Mouse (Mus musculus) liver, postnatal 0 days (tissue): ENCODE results near the gene Rpf2. TPM values are rescaled to one million over a fixed set of nuclear protein-coding genes. Genes with fewer than 3 reads are reported as not detected.
A peak's percentile ranks its signal among the peaks of the same experiment; 100 is the strongest.

Experiments
- ATAC-seq: fragments of 200-750 bp; cut with Nextera tagmentation; 2 replicates; pipeline ENCODE4 v1.8.0; 2017; ENCODE audit warnings: mild to moderate bottlenecking, moderate library complexity
- DNase-seq: peaks from one replicate; pipeline ENCODE4 v3.0.0-alpha.2; 2016
- H3K27ac ChIP-seq: fragments of 300-500 bp; sonication (generic); 2 replicates; pipeline ENCODE4 v1.5.1; 2014; ENCODE audit warnings: antibody characterized with exemption, moderate library complexity, mild to moderate bottlenecking, low read depth
- H3K27me3 ChIP-seq: fragments of 300-500 bp; sonication (generic); 2 replicates; pipeline ENCODE4 v1.6.1; 2014; ENCODE audit warnings: low read length, control low read depth, mixed read lengths; ENCODE audit not compliant: insufficient read depth
- H3K36me3 ChIP-seq: fragments of 300-500 bp; sonication (generic); replicated peaks from 2 replicates; pipeline ENCODE4 v1.6.1; 2014; ENCODE audit warnings: mild to moderate bottlenecking, control low read depth, low read length, moderate library complexity, mixed read lengths; ENCODE audit not compliant: insufficient read depth
- H3K4me1 ChIP-seq: fragments of 300-500 bp; sonication (generic); 2 replicates; pipeline ENCODE4 v1.6.1; 2014; ENCODE audit warnings: antibody characterized with exemption, mild to moderate bottlenecking, control low read depth; ENCODE audit not compliant: insufficient read depth
- H3K4me2 ChIP-seq: fragments of 300-500 bp; sonication (generic); 2 replicates; pipeline ENCODE4 v1.6.1; 2014; ENCODE audit warnings: low read depth, mild to moderate bottlenecking, low read length, moderate library complexity, mixed read lengths
- H3K4me3 ChIP-seq: fragments of 300-500 bp; sonication (generic); 2 replicates; pipeline ENCODE4 v1.5.1; 2014; ENCODE audit warnings: low read depth, low read length
- H3K9ac ChIP-seq: fragments of 300-500 bp; sonication (generic); replicated peaks from 2 replicates; pipeline ENCODE4 v1.6.1; 2014; ENCODE audit warnings: mild to moderate bottlenecking, moderate library complexity
- H3K9me3 ChIP-seq: fragments of 300-500 bp; sonication (generic); 2 replicates; pipeline ENCODE4 v1.6.1; 2016; ENCODE audit warnings: mild to moderate bottlenecking, control low read depth, low read length, mixed read lengths
- CTCF ChIP-seq: sonication (generic); IDR thresholded peaks from 2 replicates; pipeline ENCODE4 v1.5.1; 2016; ENCODE audit warnings: antibody characterized with exemption, low read depth
- EP300 ChIP-seq: IDR thresholded peaks from 2 replicates; pipeline ENCODE4 v1.6.1; 2016; ENCODE audit warnings: antibody characterized with exemption, low read depth, mild to moderate bottlenecking
- WGBS: fragments of 180-500 bp; shearing (Covaris S2); extraction: QIAGEN DNeasy Blood & Tissue Kit; methylation state at CpG from one replicate; pipeline ENCODE4 v1.1.7; 2014; ENCODE audit not compliant: insufficient replicate concordance; 5-methylcytosine and 5-hydroxymethylcytosine counted together
- polyA plus RNA-seq: library from polyadenylated mRNA; unstranded; fragments of >200 nt; fragmentation: Nextera tagmentation; extraction: Ambion mirVana; gene quantifications from 2 replicates; pipeline ENCODE4 v1.2.1, GENCODE M21; 2015

Gene Rpf2
- polyA plus RNA-seq, 1 experiment from 2014 or later, result 24.1 TPM

DNA sequence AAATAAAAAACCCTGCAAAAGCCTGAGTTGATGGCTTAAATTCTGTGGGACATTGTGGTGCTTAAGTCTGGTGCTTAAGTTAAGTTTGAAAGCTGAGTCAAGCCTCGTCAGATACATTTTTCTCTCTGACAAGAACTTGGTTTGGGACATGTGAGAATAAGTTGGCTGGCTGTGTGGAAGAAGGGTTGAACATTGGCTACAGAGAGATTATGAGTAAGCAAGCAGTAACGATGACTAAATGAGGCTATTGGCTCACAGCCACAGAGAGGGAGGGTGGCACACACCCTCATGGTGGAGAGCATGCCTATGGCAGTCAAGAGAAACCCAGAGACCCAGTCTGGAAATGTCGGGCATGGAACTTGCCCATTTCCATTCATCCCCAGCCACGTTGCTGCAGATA lies 16.9 kb upstream of the Rpf2 start:
- DNase-seq, result no peak
- Histone ChIP-seq H3K9ac (no peak overlapping the region), H3K4me3 (no peak overlapping the region), H3K4me2 (no peak overlapping the region), H3K27ac (no peak overlapping the region), H3K27me3 (no peaks in the 10 kb centered on the region), H3K36me3 (no peaks in the 10 kb centered on the region), H3K9me3 (peaks cover 2% of the 10 kb centered on the region; the same call in 1 of the 2 replicates), H3K4me1 (peaks cover 6% of the 10 kb centered on the region; the same call in 1 of the 2 replicates)
- no peak for ATAC-seq
- TF ChIP-seq CTCF (no peak), EP300 (no peak)
- 77% methylated on average over 4 of the region's 4 CpGs for WGBS

- WGBS, result 85% methylated on average over 6 of the region's 6 CpGs
- ATAC-seq (no peak), DNase-seq (no peak)
- Histone ChIP-seq H3K36me3 (no peaks in the 10 kb centered on the region), H3K9me3 (peaks cover 2% of the 10 kb centered on the region; the same call in 1 of the 2 replicates), H3K27me3 (no peaks in the 10 kb centered on the region), H3K4me3 (no peak overlapping the region), H3K4me2 (no peak overlapping the region), H3K4me1 (peaks cover 9% of the 10 kb centered on the region; the same call in 1 of the 2 replicates), H3K9ac (no peak overlapping the region), H3K27ac (no peak overlapping the region)
- TF ChIP-seq CTCF (no peak), EP300 (no peak)
Measured at GRCm38 (mm10) chr10:40262200-40262599, 15.4 kb upstream of the Rpf2 start.

DNA sequence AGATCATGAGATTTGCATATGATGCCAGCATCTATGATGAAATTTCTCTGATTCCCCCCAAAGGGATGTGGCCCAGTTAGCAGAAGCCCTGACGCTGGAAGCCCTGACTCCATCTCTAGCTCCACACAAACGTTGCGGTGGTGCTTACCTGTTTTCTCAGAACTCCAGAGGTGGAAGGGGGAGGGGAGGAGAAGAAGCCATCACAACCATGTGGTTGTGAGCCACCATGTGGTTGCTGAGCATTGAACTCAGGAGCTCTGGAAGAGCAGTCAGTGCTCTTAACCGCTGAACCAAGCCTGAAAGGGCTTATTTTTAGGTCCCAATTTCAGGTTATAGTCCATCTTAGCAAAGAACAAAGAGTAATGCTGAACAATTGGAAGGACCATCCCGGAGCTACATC lies 13.5 kb upstream of the Rpf2 start:
- Histone ChIP-seq H3K4me3 (no peak overlapping the region), H3K9ac (no peak overlapping the region), H3K27ac (no peak overlapping the region), H3K36me3 (no peaks in the 10 kb centered on the region), H3K4me2 (no peak overlapping the region), H3K9me3 (peaks cover 2% of the 10 kb centered on the region; the same call in 1 of the 2 replicates), H3K4me1 (peaks cover 16% of the 10 kb centered on the region), H3K27me3 (no peaks in the 10 kb centered on the region)
- TF ChIP-seq CTCF, result no peak
- no peak for TF ChIP-seq EP300
- WGBS, result 67% methylated on average over 5 of the region's 5 CpGs
- DNase-seq (no peak), ATAC-seq (no peak)

DNA sequence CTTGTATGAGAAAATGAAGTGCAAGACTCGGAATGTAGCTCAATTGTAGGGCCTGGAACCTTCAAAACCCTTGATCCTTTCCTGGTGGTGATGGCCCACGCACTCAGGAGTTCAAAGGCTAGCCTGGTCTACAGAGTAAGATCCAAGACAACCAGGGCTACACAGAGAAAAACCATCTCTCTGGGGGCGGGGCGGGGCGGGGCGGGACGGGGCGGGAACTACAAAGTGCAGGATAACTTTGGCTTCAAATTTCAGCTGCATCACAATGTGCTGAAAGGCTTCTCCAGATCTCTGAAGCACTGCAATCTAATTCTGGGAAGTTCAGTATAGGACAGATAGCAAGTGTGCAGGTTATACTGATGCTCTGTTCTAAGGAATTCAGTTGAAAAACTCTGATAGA lies 12.7 kb upstream of the Rpf2 start:
- Histone ChIP-seq H3K9ac (no peak overlapping the region; the same call in 1 of the 2 replicates), H3K4me2 (peak overlapping the region; percentile 90), H3K27ac (peak overlapping the region; percentile 84), H3K4me1 (peaks cover 16% of the 10 kb centered on the region), H3K4me3 (peak overlapping the region; percentile 94; the same call in 1 of the 2 replicates), H3K27me3 (no peaks in the 10 kb centered on the region), H3K36me3 (no peaks in the 10 kb centered on the region), H3K9me3 (no peaks in the 10 kb centered on the region)
- no peak for ATAC-seq
- 15% methylated on average over 8 of the region's 8 CpGs for WGBS
- peak; percentile 40 for DNase-seq
- TF ChIP-seq EP300 (no peak), CTCF (no peak)

DNA sequence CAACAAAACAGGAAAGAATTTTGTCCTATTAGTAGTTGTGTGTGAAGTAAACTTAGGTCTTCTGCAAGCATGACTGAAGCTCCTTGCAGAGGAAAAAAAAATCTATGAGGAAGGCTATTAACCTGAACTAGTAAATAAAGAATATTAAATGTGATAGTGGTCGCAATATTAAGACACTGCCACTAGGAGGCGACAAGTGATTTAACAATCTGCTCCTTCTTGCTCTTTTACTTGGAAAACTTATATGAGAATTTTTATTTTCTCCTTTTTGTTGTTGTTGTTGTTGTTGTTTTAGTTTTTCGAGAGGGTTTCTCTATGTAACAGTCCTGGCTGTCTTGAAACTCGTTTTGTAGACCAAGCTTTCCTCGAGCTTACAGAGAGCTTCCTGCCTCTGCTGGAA lies 12.1 kb upstream of the Rpf2 start:
- Histone ChIP-seq H3K9ac (peak overlapping the region; percentile 58; the same call in 1 of the 2 replicates), H3K27me3 (no peaks in the 10 kb centered on the region), H3K9me3 (no peaks in the 10 kb centered on the region), H3K4me3 (peak overlapping the region; percentile 94), H3K36me3 (no peaks in the 10 kb centered on the region; the same call in 1 of the 2 replicates), H3K4me1 (peaks cover 16% of the 10 kb centered on the region), H3K4me2 (peak overlapping the region; percentile 90), H3K27ac (peak overlapping the region; percentile 84)
- ATAC-seq (peak; percentile 7), DNase-seq (peak; percentile 42)
- TF ChIP-seq EP300 (no peak; the same call in 1 of the 2 replicates), CTCF (peak; percentile 83)
- WGBS, result under 1% methylated on average over 5 of the region's 5 CpGs

DNA sequence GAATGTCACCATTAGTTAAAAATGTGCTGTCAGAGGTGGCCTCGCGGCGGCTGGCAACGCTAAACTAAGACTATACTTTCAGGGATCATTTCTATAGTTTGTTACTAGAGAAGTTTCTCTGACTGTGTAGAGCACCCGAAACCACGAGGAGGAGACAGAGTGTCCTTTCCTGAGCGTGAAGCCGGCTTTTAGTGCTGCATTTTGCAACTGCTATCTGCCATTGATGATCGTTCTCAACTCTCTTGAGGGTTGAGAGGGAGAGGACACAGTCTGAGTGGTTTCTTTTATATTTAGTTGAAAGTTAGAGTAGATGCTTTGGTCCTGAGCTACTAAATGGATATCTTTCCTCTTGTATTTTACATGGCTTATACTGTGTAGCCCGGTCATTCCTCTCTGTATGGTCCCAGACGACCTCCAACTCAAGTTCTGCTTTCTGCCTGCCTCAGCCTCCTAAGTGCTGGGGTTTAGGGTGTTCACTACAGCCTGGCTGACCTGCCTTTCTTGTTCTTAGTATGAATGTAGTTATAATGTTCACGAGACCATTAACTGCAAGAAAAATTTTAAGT lies 11.6 kb upstream of the Rpf2 start:
- H3K9ac ChIP-seq, result peak overlapping the region; percentile 58
- H3K27me3 ChIP-seq, result no peaks in the 10 kb centered on the region
- under 1% methylated on average over 12 of the region's 12 CpGs for WGBS
- DNase-seq (peak; percentile 79), ATAC-seq (peak; percentile 83)
- TF ChIP-seq CTCF, result peak; percentile 68
- TF ChIP-seq EP300, result no peak
- peaks cover 4% of the 10 kb centered on the region for H3K36me3 ChIP-seq
- peak overlapping the region; percentile 84 for H3K27ac ChIP-seq
- H3K4me2 ChIP-seq, result peak overlapping the region; percentile 90
- peak overlapping the region; percentile 94 for H3K4me3 ChIP-seq
- no peaks in the 10 kb centered on the region for H3K9me3 ChIP-seq
- peaks cover 16% of the 10 kb centered on the region for H3K4me1 ChIP-seq
